Mouse (Mus musculus): ENCODE measurements at regions not wholly inside any gene's neighbourhood (a gene's known extent, or its start where the extent isn't known, plus 50 kb on each side); places are given as distances from the start of the nearest gene placed in this dataset.

- Histone ChIP-seq H3ac (ENCODE audit: control insufficient read depth, insufficient read length, low read depth) (no peak overlapping the region), H3K79me2 (ENCODE audit: control insufficient read depth, insufficient read depth) (no peaks in the 10 kb centered on the region), H3K4me3 (ENCODE audit: insufficient read depth, poor library complexity, severe bottlenecking) (no peak overlapping the region), H3K27me3 (ENCODE audit: control insufficient read depth, insufficient read depth, insufficient read length) (no peaks in the 10 kb centered on the region), H3K79me3 (ENCODE audit: low read depth) (no peaks in the 10 kb centered on the region), H3K36me3 (ENCODE audit: control insufficient read depth, insufficient read depth) (no peaks in the 10 kb centered on the region)
- TF ChIP-seq MYOG (IDR thresholded peaks at IDR 0.05; ENCODE audit: control insufficient read depth, extremely low read depth, insufficient read length) (no peak), MAX (IDR thresholded peaks at IDR 0.05) (no peak), MYOD1 (IDR thresholded peaks at IDR 0.05; ENCODE audit: control insufficient read depth, insufficient read length, low read depth) (no peak), USF1 (IDR thresholded peaks at IDR 0.05; ENCODE audit: low read depth) (no peak), FOSL1 (IDR thresholded peaks at IDR 0.05; ENCODE audit: insufficient read depth, low read length, poor library complexity, severe bottlenecking) (no peak), CEBPB (IDR thresholded peaks at IDR 0.05; ENCODE audit: low read depth) (no peak), CTCF (IDR thresholded peaks at IDR 0.05; ENCODE audit: control insufficient read depth, insufficient read depth, insufficient read length) (no peak)
Observed at GRCm38 (mm10) chr14:18391824-18392486, 60.3 kb upstream of the Ube2e1 start.

- Histone ChIP-seq H3K36me3 (ENCODE audit: control insufficient read depth, insufficient read depth) (no peaks in the 10 kb centered on the region), H3K79me3 (ENCODE audit: low read depth) (no peaks in the 10 kb centered on the region), H3ac (ENCODE audit: control insufficient read depth, insufficient read length, low read depth) (no peak overlapping the region), H3K79me2 (ENCODE audit: control insufficient read depth, insufficient read depth) (no peaks in the 10 kb centered on the region), H3K27me3 (ENCODE audit: control insufficient read depth, insufficient read depth, insufficient read length) (no peaks in the 10 kb centered on the region), H3K4me3 (ENCODE audit: insufficient read depth, poor library complexity, severe bottlenecking) (no peak overlapping the region)
- TF ChIP-seq MYOD1 (IDR thresholded peaks at IDR 0.05; ENCODE audit: control insufficient read depth, insufficient read length, low read depth), result no peak
- TF ChIP-seq MAX (IDR thresholded peaks at IDR 0.05), result no peak
- TF ChIP-seq FOSL1 (IDR thresholded peaks at IDR 0.05; ENCODE audit: insufficient read depth, low read length, poor library complexity, severe bottlenecking), result no peak
- no peak for TF ChIP-seq CEBPB (IDR thresholded peaks at IDR 0.05; ENCODE audit: low read depth)
- TF ChIP-seq USF1 (IDR thresholded peaks at IDR 0.05; ENCODE audit: low read depth), result no peak
- no peak for TF ChIP-seq CTCF (IDR thresholded peaks at IDR 0.05; ENCODE audit: control insufficient read depth, insufficient read depth, insufficient read length)
- no peak for TF ChIP-seq MYOG (IDR thresholded peaks at IDR 0.05; ENCODE audit: control insufficient read depth, extremely low read depth, insufficient read length)
Observed at GRCm38 (mm10) chr14:18389390-18389789, 57.7 kb upstream of the Ube2e1 start.

- TF ChIP-seq FOSL1 (IDR thresholded peaks at IDR 0.05; ENCODE audit: insufficient read depth, low read length, poor library complexity, severe bottlenecking), result no peak
- TF ChIP-seq MAX (IDR thresholded peaks at IDR 0.05), result no peak
- TF ChIP-seq MYOG (IDR thresholded peaks at IDR 0.05; ENCODE audit: control insufficient read depth, extremely low read depth, insufficient read length), result no peak
- no peak for TF ChIP-seq USF1 (IDR thresholded peaks at IDR 0.05; ENCODE audit: low read depth)
- no peak for TF ChIP-seq MYOD1 (IDR thresholded peaks at IDR 0.05; ENCODE audit: control insufficient read depth, insufficient read length, low read depth)
- TF ChIP-seq CTCF (IDR thresholded peaks at IDR 0.05; ENCODE audit: control insufficient read depth, insufficient read depth, insufficient read length), result no peak
- no peak for TF ChIP-seq CEBPB (IDR thresholded peaks at IDR 0.05; ENCODE audit: low read depth)
- Histone ChIP-seq H3K79me3 (ENCODE audit: low read depth) (no peaks in the 10 kb centered on the region), H3K36me3 (ENCODE audit: control insufficient read depth, insufficient read depth) (no peaks in the 10 kb centered on the region), H3K27me3 (ENCODE audit: control insufficient read depth, insufficient read depth, insufficient read length) (no peaks in the 10 kb centered on the region), H3ac (ENCODE audit: control insufficient read depth, insufficient read length, low read depth) (no peak overlapping the region), H3K4me3 (ENCODE audit: insufficient read depth, poor library complexity, severe bottlenecking) (no peak overlapping the region), H3K79me2 (ENCODE audit: control insufficient read depth, insufficient read depth) (no peaks in the 10 kb centered on the region)
Observed at GRCm38 (mm10) chr14:18385953-18386668, 54.5 kb upstream of the Ube2e1 start.
